Mouse (Mus musculus): ENCODE results near the gene Efemp2. TPM values are rescaled to one million over a fixed set of nuclear protein-coding genes. Genes with fewer than 3 reads are reported as not detected.

Efemp2 gene
- polyA plus RNA-seq, 1 experiment from 2014 or later: 118 TPM

DNA sequence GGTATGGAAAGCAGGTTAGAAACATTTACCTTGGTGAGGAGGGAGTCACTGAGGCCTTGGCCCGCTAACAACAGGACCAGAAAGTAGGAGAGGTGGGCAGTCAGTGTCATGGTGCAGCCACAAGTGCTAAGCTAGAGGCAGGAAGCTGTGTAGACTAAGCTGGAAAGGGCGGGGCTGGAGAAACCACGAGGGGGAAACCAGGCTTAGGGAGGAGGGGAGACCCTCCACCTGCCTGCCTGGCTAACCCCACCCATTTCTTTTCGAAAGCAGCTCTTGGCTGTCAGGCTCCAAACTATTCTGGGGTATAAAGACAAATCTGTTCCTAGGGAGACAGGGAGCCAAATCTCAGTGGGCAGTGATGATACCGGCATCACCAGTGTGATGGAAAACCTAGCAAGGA is 5.4 kb upstream of the Efemp2 start, which contains the start of gene Ctsw:
TSS of gene Ctsw (minus strand) at position 134 of the 400 bp plus-strand sequence.
- WGBS: 46% methylated on average over 5 of the region's 5 CpGs
- ATAC-seq: no peak

DNA sequence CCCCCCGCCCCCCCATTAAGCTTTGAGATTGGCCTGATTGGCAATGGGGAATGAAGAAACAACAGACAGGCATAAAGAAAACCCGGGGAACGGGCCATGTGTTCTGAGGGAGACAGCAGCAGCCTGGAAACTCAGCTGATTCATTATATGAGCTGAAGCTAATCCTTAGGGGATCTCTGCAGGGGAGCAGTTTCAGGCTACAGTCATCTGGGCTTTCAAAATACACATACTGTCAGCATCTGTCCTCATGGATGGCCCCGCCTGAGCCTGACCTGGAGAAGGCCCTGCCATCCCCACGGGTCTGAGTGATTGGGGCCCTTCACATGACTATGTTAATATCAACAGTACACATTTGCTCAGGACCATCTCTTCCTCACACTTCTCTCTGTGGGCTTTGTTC is 1.9 kb upstream of the Efemp2 start:
- H3K4me2 ChIP-seq (replicated peaks): no peak overlapping the region
- peaks cover 17% of the 10 kb centered on the region for H3K4me1 ChIP-seq (replicated peaks)
- no peak for ATAC-seq
- 51% methylated on average over 5 of the region's 5 CpGs for WGBS
- H3K27ac ChIP-seq: no peak overlapping the region
- no peak overlapping the region for H3K4me3 ChIP-seq (replicated peaks)
- H3K9ac ChIP-seq: no peak overlapping the region
- no peaks in the 10 kb centered on the region for H3K9me3 ChIP-seq
- peaks cover 5% of the 10 kb centered on the region; the same call in 1 of the 2 replicates for H3K36me3 ChIP-seq
- no peaks in the 10 kb centered on the region for H3K27me3 ChIP-seq (replicated peaks)

More for the DNA sequence above, 5.4 kb upstream of the Efemp2 start, which contains the start of gene Ctsw:
- no peaks in the 10 kb centered on the region for H3K9me3 ChIP-seq
- H3K4me2 ChIP-seq (replicated peaks): no peak within 1 kb of the TSS
- H3K4me1 ChIP-seq (replicated peaks): no peaks in the 10 kb centered on the region; the same call in 1 of the 2 replicates
- 0 out of 2 replicates have a peak within 1 kb of the TSS, but pooled peaks have one; percentile 17 for H3K9ac ChIP-seq
- peaks cover 23% of the 10 kb centered on the region; the same call in 1 of the 2 replicates for H3K36me3 ChIP-seq
- no peaks in the 10 kb centered on the region for H3K27me3 ChIP-seq (replicated peaks)
- no peak within 1 kb of the TSS for H3K4me3 ChIP-seq (replicated peaks)
- no peak within 1 kb of the TSS for H3K27ac ChIP-seq

DNA sequence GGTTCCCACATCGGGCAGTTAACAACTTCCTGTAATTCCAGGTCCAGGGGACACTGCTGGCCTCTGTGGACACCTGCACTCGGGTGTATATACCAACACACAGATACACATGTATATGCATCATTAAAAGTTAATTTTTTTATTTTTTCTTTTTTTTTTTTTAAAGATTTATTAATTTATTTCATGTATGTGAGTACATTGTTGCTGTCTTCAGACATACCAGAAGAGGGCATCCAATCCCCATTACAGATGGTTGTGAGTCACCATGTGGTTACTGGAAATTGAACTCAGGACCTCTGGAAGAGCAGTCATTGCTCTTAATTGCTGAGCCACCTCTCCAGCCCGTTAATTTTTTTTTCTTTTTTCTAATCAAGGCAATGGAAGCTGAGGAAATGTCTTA is 897 bp upstream of the Efemp2 start:
- H3K4me2 ChIP-seq (replicated peaks): 0 out of 2 replicates have a peak overlapping the region, but pooled peaks have one; percentile 90
- H3K27ac ChIP-seq: no peak overlapping the region

DNA sequence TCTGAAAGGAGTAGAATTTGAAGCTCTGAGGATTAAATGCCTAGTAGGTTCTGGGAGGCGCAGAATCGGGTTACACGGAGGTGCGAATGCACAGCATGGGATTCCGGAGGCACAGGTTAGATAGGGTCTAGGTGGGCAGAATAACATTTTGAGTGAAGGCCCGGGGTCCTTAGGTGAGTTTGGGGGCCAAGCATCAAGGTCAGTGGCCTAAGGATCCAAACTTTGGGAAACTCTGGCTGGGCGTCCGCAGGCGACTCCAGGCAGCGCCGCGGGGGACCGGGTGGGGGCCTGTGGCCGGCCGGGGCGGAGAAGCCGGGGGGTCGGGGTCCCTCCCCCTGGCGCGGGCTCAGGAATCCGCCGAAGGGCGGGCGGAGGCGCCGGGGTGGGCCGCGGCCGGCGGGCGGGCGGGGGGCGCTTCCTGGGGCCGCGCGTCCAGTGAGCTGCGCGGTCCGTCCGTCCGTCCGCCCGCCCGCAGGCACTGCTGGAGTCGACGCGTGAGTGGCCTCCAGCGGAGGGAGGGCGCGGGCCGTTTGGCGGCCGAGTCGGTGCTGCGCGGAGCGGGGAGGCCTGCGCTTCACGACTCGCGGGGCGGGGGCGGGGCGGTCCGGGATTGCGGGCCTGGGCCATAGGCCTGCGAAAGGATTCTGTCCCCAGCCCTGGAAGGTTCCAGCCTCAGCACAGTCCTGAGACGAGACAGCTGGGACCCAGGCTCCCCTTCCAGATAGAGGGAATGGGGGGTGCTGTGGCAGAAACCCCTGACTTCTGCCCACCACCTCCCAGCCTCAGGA is 721 bp downstream of the Efemp2 start:
- Histone ChIP-seq H3K4me2 (replicated peaks) (peak overlapping the region; percentile 90), H3K36me3 (0 out of 2 replicates have a peak, but pooled peaks cover 4% of the 10 kb centered on the region), H3K27me3 (replicated peaks) (no peaks in the 10 kb centered on the region), H3K27ac (peak overlapping the region; percentile 87), H3K4me3 (replicated peaks) (peak overlapping the region; percentile 58), H3K4me1 (replicated peaks) (peaks cover 18% of the 10 kb centered on the region), H3K9me3 (no peaks in the 10 kb centered on the region), H3K9ac (peak overlapping the region; percentile 71)
- ATAC-seq: peak; percentile 68
- under 1% methylated on average over 63 of the region's 68 CpGs for WGBS

More for the DNA sequence above, 897 bp upstream of the Efemp2 start:
- Histone ChIP-seq H3K4me1 (replicated peaks) (peaks cover 18% of the 10 kb centered on the region), H3K4me3 (replicated peaks) (no peak overlapping the region), H3K9me3 (no peaks in the 10 kb centered on the region), H3K27me3 (replicated peaks) (no peaks in the 10 kb centered on the region), H3K9ac (no peak overlapping the region), H3K36me3 (no peaks in the 10 kb centered on the region)
- ATAC-seq: no peak
- 75% methylated on average over 3 of the region's 3 CpGs for WGBS

DNA sequence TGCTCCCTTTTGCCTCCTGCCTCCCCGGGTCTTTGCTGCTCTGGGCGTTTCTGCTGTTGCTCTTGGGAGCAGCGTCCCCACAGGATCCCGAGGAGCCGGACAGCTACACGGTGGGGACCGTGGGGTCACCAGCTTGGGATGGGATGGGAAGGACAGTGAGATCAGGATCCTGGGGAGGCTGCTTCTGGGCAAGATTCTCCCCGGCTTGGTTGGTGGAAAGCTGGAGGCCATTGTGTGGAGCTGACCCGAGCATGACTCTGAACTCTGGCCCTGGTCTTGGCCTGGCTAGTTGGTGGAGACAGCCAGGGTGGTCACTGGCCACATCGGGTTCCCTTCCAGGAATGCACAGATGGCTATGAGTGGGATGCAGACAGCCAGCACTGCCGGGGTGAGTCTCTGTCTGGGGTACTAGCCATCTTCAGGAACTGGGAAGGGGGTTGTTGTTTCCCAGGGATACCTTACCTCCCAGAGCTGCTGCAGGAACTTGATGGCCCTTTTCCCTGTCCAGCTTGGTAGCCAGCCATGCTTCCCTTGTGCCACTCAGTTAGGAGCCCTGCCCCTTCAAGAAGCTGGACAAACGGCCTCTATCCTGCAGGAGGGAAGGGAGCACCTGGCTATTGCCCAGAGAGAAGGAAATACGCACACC is 1.4 kb downstream of the Efemp2 start:
- 0 out of 2 replicates have a peak, but pooled peaks cover 4% of the 10 kb centered on the region for H3K36me3 ChIP-seq
- H3K27ac ChIP-seq: peak overlapping the region; percentile 87
- ATAC-seq: peak; percentile 24
- H3K27me3 ChIP-seq (replicated peaks): no peaks in the 10 kb centered on the region
- peaks cover 18% of the 10 kb centered on the region for H3K4me1 ChIP-seq (replicated peaks)
- peak overlapping the region; percentile 71 for H3K9ac ChIP-seq
- H3K4me2 ChIP-seq (replicated peaks): peak overlapping the region; percentile 90
- no peaks in the 10 kb centered on the region for H3K9me3 ChIP-seq
- peak overlapping the region; percentile 58 for H3K4me3 ChIP-seq (replicated peaks)
- 19% methylated on average over 13 of the region's 13 CpGs for WGBS

DNA sequence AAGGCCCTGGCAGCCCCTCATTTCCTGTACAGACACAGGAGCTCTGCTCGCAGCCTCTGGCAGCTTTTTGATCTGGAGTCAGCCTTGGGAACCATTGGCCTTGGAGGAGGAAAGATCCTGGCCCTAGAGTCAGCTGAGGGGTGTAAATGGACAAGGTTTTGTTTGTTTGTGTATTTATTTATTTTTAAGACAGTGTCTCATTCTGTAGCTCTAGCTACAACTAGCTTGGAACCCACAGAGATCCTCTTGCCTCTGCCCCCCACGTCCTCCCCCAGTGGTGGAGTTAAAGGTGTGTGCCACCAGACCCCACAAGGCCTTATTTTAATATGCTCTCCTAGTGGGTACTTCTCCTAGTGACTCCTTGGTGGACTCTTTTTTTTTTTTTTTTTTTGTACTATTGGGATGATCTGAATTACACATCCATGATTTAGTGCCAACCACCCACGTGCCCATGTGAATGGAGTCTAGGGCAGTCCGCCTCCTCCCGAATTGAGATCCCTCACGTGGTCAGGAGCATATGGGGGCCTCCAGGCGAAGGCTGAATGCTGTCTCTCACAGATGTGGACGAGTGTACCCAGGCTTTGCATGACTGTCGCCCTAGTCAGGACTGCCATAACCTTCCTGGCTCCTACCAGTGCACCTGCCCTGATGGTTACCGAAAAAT is 3.4 kb downstream of the Efemp2 start:
- 87% methylated on average over 10 of the region's 10 CpGs for WGBS
- H3K4me1 ChIP-seq (replicated peaks): peaks cover 18% of the 10 kb centered on the region
- no peak overlapping the region for H3K27ac ChIP-seq
- no peak for ATAC-seq
- H3K9ac ChIP-seq: no peak overlapping the region
- peaks cover 17% of the 10 kb centered on the region for H3K36me3 ChIP-seq
- H3K9me3 ChIP-seq: no peaks in the 10 kb centered on the region
- H3K4me3 ChIP-seq (replicated peaks): no peak overlapping the region
- no peaks in the 10 kb centered on the region for H3K27me3 ChIP-seq (replicated peaks)
- H3K4me2 ChIP-seq (replicated peaks): no peak overlapping the region

DNA sequence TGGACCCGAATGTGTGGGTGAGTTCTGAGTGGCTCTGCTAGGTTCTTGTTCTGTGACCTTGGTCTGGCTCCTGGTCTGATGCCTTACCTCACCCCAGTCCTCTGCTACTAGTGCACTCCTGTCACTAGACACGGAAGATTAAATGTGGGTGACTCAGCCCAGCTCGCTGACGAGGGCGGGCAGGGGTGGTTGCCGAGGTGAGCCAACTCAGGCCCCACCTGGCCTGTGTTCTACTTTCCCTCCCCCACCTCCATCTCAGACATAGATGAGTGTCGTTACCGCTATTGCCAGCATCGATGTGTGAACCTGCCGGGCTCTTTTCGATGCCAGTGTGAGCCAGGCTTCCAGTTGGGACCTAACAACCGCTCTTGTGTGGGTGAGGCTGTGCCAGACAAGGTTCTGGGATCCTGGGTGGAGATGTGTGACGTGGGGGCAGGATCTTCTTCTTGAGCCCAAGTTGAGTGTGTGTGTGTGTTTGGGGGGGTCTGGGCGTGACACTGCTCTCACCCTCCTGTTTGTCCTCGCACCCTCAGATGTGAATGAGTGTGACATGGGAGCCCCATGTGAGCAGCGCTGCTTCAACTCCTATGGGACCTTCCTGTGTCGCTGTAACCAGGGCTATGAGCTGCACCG is 4.0 kb downstream of the Efemp2 start:
- no peak for ATAC-seq

DNA sequence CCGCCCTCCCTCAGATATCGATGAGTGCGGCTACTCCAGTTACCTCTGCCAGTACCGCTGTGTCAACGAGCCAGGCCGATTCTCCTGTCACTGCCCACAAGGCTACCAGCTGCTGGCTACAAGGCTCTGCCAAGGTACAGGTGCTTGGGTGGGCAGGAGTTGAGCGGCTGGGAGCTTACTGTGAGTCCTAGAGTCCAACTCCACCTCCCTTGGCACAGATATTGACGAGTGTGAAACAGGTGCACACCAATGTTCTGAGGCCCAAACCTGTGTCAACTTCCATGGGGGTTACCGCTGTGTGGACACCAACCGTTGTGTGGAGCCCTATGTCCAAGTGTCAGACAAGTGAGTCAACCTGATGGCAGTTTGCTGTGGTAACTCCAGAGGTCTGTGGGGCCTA is 6.3 kb downstream of the Efemp2 start:
- peaks cover 12% of the 10 kb centered on the region for H3K4me1 ChIP-seq (replicated peaks)
- H3K4me3 ChIP-seq (replicated peaks): no peak overlapping the region
- no peak overlapping the region for H3K9ac ChIP-seq
- 91% methylated on average over 10 of the region's 10 CpGs for WGBS
- H3K4me2 ChIP-seq (replicated peaks): no peak overlapping the region
- H3K9me3 ChIP-seq: no peaks in the 10 kb centered on the region
- peaks cover 27% of the 10 kb centered on the region for H3K36me3 ChIP-seq
- ATAC-seq: no peak
- no peak overlapping the region for H3K27ac ChIP-seq
- H3K27me3 ChIP-seq (replicated peaks): no peaks in the 10 kb centered on the region

More for the DNA sequence above, 4.0 kb downstream of the Efemp2 start:
- Histone ChIP-seq H3K4me2 (replicated peaks) (no peak overlapping the region), H3K36me3 (peaks cover 21% of the 10 kb centered on the region), H3K27ac (no peak overlapping the region), H3K27me3 (replicated peaks) (no peaks in the 10 kb centered on the region), H3K9ac (no peak overlapping the region), H3K4me1 (replicated peaks) (peaks cover 18% of the 10 kb centered on the region), H3K9me3 (no peaks in the 10 kb centered on the region), H3K4me3 (replicated peaks) (no peak overlapping the region)
- WGBS: 88% methylated on average over 18 of the region's 18 CpGs

DNA sequence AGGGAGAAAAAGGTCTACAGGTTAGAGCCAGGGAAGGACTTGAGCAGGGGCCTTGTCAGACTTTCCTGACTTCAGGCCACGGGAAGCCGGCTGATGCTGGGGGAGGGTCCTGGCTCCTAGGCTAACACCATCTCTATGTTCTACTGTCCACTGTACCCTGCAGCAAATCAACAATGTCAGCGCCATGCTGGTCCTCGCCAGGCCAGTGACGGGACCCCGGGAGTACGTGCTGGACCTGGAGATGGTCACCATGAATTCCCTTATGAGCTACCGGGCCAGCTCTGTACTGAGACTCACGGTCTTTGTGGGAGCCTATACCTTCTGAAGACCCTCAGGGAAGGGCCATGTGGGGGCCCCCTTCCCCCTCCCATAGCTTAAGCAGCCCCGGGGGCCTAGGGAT is 7.6 kb downstream of the Efemp2 start:
- H3K9ac ChIP-seq: no peak overlapping the region
- no peak overlapping the region for H3K4me3 ChIP-seq (replicated peaks)
- peaks cover 8% of the 10 kb centered on the region; the same call in 1 of the 2 replicates for H3K4me1 ChIP-seq (replicated peaks)
- H3K27ac ChIP-seq: no peak overlapping the region
- H3K27me3 ChIP-seq (replicated peaks): no peaks in the 10 kb centered on the region
- ATAC-seq: no peak
- H3K4me2 ChIP-seq (replicated peaks): no peak overlapping the region
- H3K9me3 ChIP-seq: no peaks in the 10 kb centered on the region
- 92% methylated on average over 10 of the region's 10 CpGs for WGBS
- H3K36me3 ChIP-seq: peaks cover 27% of the 10 kb centered on the region

DNA sequence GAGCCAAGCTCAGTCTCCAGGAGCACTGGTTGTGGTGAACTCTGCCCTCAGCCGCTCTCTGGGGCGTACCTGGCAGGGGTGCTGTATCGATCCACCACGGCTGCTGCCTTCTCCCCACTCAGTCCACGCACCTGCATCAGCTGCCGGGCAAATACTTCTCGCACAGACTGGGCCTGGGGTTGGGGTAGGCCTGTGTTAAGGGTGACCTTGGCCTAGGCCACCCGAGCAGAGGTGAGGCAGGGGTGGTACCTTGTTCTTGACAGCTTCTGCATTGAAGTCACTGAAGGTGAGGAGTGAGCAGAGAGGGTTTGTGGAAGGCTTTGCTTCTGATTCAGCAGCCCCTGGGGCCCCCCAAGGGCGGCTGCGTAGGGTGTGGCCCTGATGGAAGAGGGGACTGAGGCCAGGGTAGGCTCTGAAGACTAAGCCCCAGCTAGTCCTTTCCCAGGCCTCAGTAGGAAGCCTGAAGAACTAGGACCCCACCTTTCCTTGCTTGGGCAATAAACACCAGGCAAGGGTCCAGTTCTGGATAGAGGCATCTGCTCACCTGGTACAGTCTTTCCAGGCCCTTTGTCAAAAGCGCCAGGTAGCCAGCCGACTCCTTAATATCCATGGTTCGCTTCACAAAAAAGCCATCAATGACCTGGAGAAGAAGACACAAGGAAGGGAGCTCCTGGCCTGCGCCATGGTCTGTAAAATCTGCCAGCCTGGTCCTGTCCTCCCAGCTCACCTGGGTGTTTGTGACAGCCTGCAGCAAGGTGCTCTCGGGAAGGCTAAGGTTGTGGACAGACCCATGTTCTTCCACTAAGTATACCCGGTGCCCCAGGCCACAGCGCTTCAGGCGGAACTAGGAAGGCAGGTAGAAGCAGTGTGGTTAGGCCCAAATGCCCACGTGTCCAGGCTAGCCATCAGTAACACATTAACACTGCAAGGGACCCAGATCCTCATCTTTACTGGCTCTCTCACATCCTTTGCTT is 9.9 kb downstream of the Efemp2 start:
- peaks cover 16% of the 10 kb centered on the region for H3K4me1 ChIP-seq (replicated peaks)
- H3K4me2 ChIP-seq (replicated peaks): no peak overlapping the region
- peaks cover 26% of the 10 kb centered on the region for H3K36me3 ChIP-seq
- ATAC-seq: no peak
- no peak overlapping the region for H3K9ac ChIP-seq
- H3K27ac ChIP-seq: no peak overlapping the region
- H3K27me3 ChIP-seq (replicated peaks): no peaks in the 10 kb centered on the region
- WGBS: 89% methylated on average over 19 of the region's 19 CpGs
- H3K4me3 ChIP-seq (replicated peaks): no peak overlapping the region
- no peaks in the 10 kb centered on the region for H3K9me3 ChIP-seq

DNA sequence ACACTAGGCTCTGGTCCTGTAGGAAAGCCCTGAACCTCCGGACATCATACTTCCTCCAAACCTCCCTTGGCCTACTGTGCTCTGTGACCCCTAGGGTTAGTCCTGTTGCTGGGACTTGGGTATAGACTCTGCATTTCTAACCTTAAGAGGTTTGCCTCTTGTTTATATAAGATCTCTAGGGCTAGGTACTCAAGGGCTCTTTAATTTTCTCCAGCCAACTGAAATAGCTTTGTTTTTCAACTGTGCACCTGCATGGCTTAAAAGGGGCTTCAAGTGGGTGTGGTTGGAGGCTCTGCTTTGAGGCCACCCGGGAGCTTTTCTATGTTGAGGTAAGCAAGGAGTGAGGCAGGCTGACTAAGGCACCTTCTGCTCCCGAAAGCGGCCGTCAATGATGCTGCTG is 10.7 kb downstream of the Efemp2 start:
- no peak overlapping the region for H3K9ac ChIP-seq
- peaks cover 18% of the 10 kb centered on the region for H3K4me1 ChIP-seq (replicated peaks)
- ATAC-seq: no peak
- no peak overlapping the region for H3K4me3 ChIP-seq (replicated peaks)
- H3K27me3 ChIP-seq (replicated peaks): no peaks in the 10 kb centered on the region
- 86% methylated on average over 5 of the region's 5 CpGs for WGBS
- H3K4me2 ChIP-seq (replicated peaks): no peak overlapping the region
- H3K9me3 ChIP-seq: no peaks in the 10 kb centered on the region
- no peak overlapping the region for H3K27ac ChIP-seq
- H3K36me3 ChIP-seq: peaks cover 24% of the 10 kb centered on the region

All from intestine, embryonic 15.5 days (tissue).